Mouse (Mus musculus) forebrain, postnatal 0 days (tissue): ENCODE measurements around the gene Slc9a9. TPM values are rescaled to one million over a fixed set of nuclear protein-coding genes. Genes with fewer than 3 reads are reported as not detected.

Source experiments
- ATAC-seq: fragments of 200-750 bp; cut with Nextera tagmentation; 2 replicates; pipeline ENCODE4 v1.8.0; 2017; ENCODE audit warnings: mild to moderate bottlenecking, moderate library complexity
- DNase-seq: peaks from one replicate; pipeline ENCODE4 v3.0.0-alpha.2; 2015
- H3K27ac ChIP-seq: fragments of 300-500 bp; sonication (generic); 2 replicates; pipeline ENCODE4 v1.5.1; 2014; ENCODE audit warnings: low read depth, mild to moderate bottlenecking, antibody characterized with exemption, low read length, moderate library complexity, mixed read lengths
- H3K27me3 ChIP-seq: fragments of 300-500 bp; sonication (generic); 2 replicates; pipeline ENCODE4 v1.6.1; 2014; ENCODE audit warnings: mild to moderate bottlenecking, low read length, mixed read lengths; ENCODE audit not compliant: insufficient read depth
- H3K36me3 ChIP-seq: fragments of 300-500 bp; sonication (generic); 2 replicates; pipeline ENCODE4 v1.6.1; 2014; ENCODE audit warnings: mild to moderate bottlenecking, moderate library complexity; ENCODE audit not compliant: insufficient read depth
- H3K4me1 ChIP-seq: fragments of 300-500 bp; sonication (generic); 2 replicates; pipeline ENCODE4 v1.6.1; 2014; ENCODE audit warnings: antibody characterized with exemption; ENCODE audit not compliant: insufficient read depth
- H3K4me2 ChIP-seq: fragments of 300-500 bp; sonication (generic); 2 replicates; pipeline ENCODE4 v1.6.1; 2014; ENCODE audit warnings: low read depth, mild to moderate bottlenecking, moderate library complexity
- H3K4me3 ChIP-seq: fragments of 300-500 bp; sonication (generic); 2 replicates; pipeline ENCODE4 v1.5.1; 2014; ENCODE audit warnings: low read depth, low read length, mixed read lengths
- H3K9ac ChIP-seq: fragments of 300-500 bp; sonication (generic); 2 replicates; pipeline ENCODE4 v1.6.1; 2014; ENCODE audit warnings: mild to moderate bottlenecking
- H3K9me3 ChIP-seq: fragments of 300-500 bp; sonication (generic); 2 replicates; pipeline ENCODE4 v1.6.1; 2016; ENCODE audit warnings: low read length
- CTCF ChIP-seq: sonication (generic); IDR thresholded peaks from 2 replicates; pipeline ENCODE4 v1.5.1; 2016; ENCODE audit warnings: antibody characterized with exemption, control low read depth, low read depth
- WGBS: fragments of 180-500 bp; shearing (Covaris S2); extraction: QIAGEN DNeasy Blood & Tissue Kit; methylation state at CpG from one replicate; pipeline ENCODE4 v1.1.7; 2014; 5-methylcytosine and 5-hydroxymethylcytosine counted together
- polyA plus RNA-seq: library from polyadenylated mRNA; unstranded; fragments of >200 nt; fragmentation: Nextera tagmentation; extraction: Ambion mirVana; gene quantifications from 2 replicates; pipeline ENCODE4 v1.2.1, GENCODE M21; 2015
- total RNA-seq: library from RNA; depleted of rRNA; stranded (reverse); fragments of >200 nt; gene quantifications from 2 replicates; pipeline ENCODE4 v1.2.3, GENCODE M21; 2014

Gene Slc9a9
- total and polyA plus RNA-seq, 2 experiments from 2014 or later = 4.8 to 6.7 TPM

- no peak overlapping the region for H3K4me2 ChIP-seq
- no peaks in the 10 kb centered on the region for H3K9me3 ChIP-seq
- ATAC-seq (peak; percentile 43; the same call in 1 of the 2 replicates), DNase-seq (no peak)
- no peak overlapping the region for H3K9ac ChIP-seq
- H3K36me3 ChIP-seq = no peaks in the 10 kb centered on the region
- no peak for TF ChIP-seq CTCF
- no peak overlapping the region for H3K4me3 ChIP-seq
- H3K27ac ChIP-seq = no peak overlapping the region
- no peaks in the 10 kb centered on the region for H3K27me3 ChIP-seq
- peaks cover 4% of the 10 kb centered on the region for H3K4me1 ChIP-seq
- WGBS = 67% methylated on average over 9 of the region's 9 CpGs
Observed at GRCm38 (mm10) chr9:94704986-94705757, 35.5 kb downstream of the Slc9a9 start.

GRCm38 (mm10) chr9:94705758-94706026, 36.0 kb downstream of the Slc9a9 start:
- H3K4me3 ChIP-seq = no peak overlapping the region
- H3K4me2 ChIP-seq = no peak overlapping the region
- no peak overlapping the region for H3K9ac ChIP-seq
- TF ChIP-seq CTCF = no peak
- 80% methylated on average over 2 of the region's 2 CpGs for WGBS
- no peak overlapping the region for H3K27ac ChIP-seq
- no peaks in the 10 kb centered on the region for H3K36me3 ChIP-seq
- peak; percentile 12; the same call in 1 of the 2 replicates for ATAC-seq
- no peak for DNase-seq
- no peaks in the 10 kb centered on the region for H3K27me3 ChIP-seq
- H3K9me3 ChIP-seq = no peaks in the 10 kb centered on the region
- peaks cover 4% of the 10 kb centered on the region for H3K4me1 ChIP-seq

GRCm38 (mm10) chr9:94712084-94712483, 42.4 kb downstream of the Slc9a9 start:
- H3K9me3 ChIP-seq = no peaks in the 10 kb centered on the region
- peak; percentile 41 for TF ChIP-seq CTCF
- no peak overlapping the region for H3K4me3 ChIP-seq
- no peaks in the 10 kb centered on the region for H3K4me1 ChIP-seq
- no peak for DNase-seq
- H3K36me3 ChIP-seq = no peaks in the 10 kb centered on the region
- no peak overlapping the region for H3K27ac ChIP-seq
- no peak for ATAC-seq
- H3K9ac ChIP-seq = no peak overlapping the region
- no peak overlapping the region for H3K4me2 ChIP-seq
- H3K27me3 ChIP-seq = no peaks in the 10 kb centered on the region
- 90% methylated on average over 5 of the region's 5 CpGs for WGBS

- Histone ChIP-seq H3K9ac (no peak overlapping the region), H3K27me3 (no peaks in the 10 kb centered on the region), H3K4me3 (no peak overlapping the region), H3K27ac (no peak overlapping the region), H3K4me2 (no peak overlapping the region), H3K9me3 (no peaks in the 10 kb centered on the region), H3K4me1 (no peaks in the 10 kb centered on the region), H3K36me3 (no peaks in the 10 kb centered on the region)
- TF ChIP-seq CTCF = no peak
- WGBS = 75% methylated on average over 2 of the region's 2 CpGs
- DNase-seq (no peak), ATAC-seq (no peak)
Observed at GRCm38 (mm10) chr9:94716695-94717094, 47.0 kb downstream of the Slc9a9 start.

- Histone ChIP-seq H3K4me2 (no peak overlapping the region), H3K4me1 (no peaks in the 10 kb centered on the region), H3K27me3 (no peaks in the 10 kb centered on the region), H3K36me3 (no peaks in the 10 kb centered on the region), H3K9ac (no peak overlapping the region), H3K27ac (no peak overlapping the region), H3K4me3 (no peak overlapping the region), H3K9me3 (no peaks in the 10 kb centered on the region)
- TF ChIP-seq CTCF = no peak
- WGBS = 33% methylated on average over 2 of the region's 2 CpGs
- no peak for DNase-seq
- ATAC-seq = no peak
Observed at GRCm38 (mm10) chr9:94723631-94724030, 53.9 kb downstream of the Slc9a9 start.

- no peak for TF ChIP-seq CTCF
- H3K27ac ChIP-seq = no peak overlapping the region
- H3K4me3 ChIP-seq = no peak overlapping the region
- no peaks in the 10 kb centered on the region for H3K27me3 ChIP-seq
- H3K4me2 ChIP-seq = no peak overlapping the region
- DNase-seq (no peak), ATAC-seq (peak; percentile 55; the same call in 1 of the 2 replicates)
- H3K9ac ChIP-seq = no peak overlapping the region
- no peaks in the 10 kb centered on the region for H3K4me1 ChIP-seq
- no peaks in the 10 kb centered on the region for H3K36me3 ChIP-seq
- 61% methylated on average over 5 of the region's 5 CpGs for WGBS
- no peaks in the 10 kb centered on the region for H3K9me3 ChIP-seq
Observed at GRCm38 (mm10) chr9:94725121-94725520, 55.4 kb downstream of the Slc9a9 start.

GRCm38 (mm10) chr9:94727457-94727856, 57.7 kb downstream of the Slc9a9 start:
- H3K9me3 ChIP-seq = no peaks in the 10 kb centered on the region
- H3K27ac ChIP-seq = no peak overlapping the region
- H3K27me3 ChIP-seq = no peaks in the 10 kb centered on the region
- no peaks in the 10 kb centered on the region for H3K36me3 ChIP-seq
- H3K9ac ChIP-seq = no peak overlapping the region
- H3K4me3 ChIP-seq = no peak overlapping the region
- TF ChIP-seq CTCF = peak; percentile 64
- WGBS = 34% methylated on average over 5 of the region's 5 CpGs
- DNase-seq (peak; percentile 64), ATAC-seq (peak; percentile 68; the same call in 1 of the 2 replicates)
- H3K4me1 ChIP-seq = no peaks in the 10 kb centered on the region
- no peak overlapping the region for H3K4me2 ChIP-seq
